20 mouse cellular contexts compared by ENCODE assay signal in genomic region chr2:5294451-5294850, GRCm38 (mm10).
A peak's percentile ranks its signal among the peaks of the same experiment; 100 is the strongest.
DNase-seq lines count a peak whose midpoint lies in the region; ATAC-seq and TF ChIP-seq lines count a peak whose summit lies in the region.
"Had no signal": no experiment of that assay in that cellular context is flagged by ENCODE, and none has a peak within 500 bp of the region (broad histone marks: within the 10 kb centered on the region; RNA-seq: fewer than 3 reads in every experiment).

No protein-coding gene starts in this region.

- H3K27ac ChIP-seq in intestine, embryonic 14.5 days (ENCODE audit: low read depth): no peak overlapping the region
- no peak overlapping the region for H3K27ac ChIP-seq in intestine, postnatal 0 days (ENCODE audit: low read depth, low read length)
- 0 out of 2 replicates have a peak overlapping the region, but pooled peaks have one; percentile 0 for H3K27ac ChIP-seq in brown adipose tissue, adult 24 weeks (replicated peaks; ENCODE audit: low read depth, low read length)
- H3K27ac ChIP-seq: layer of hippocampus, adult 2 months; liver, embryonic 13.5 days; midbrain, embryonic 15.5 days; stomach, embryonic 15.5 days had no signal

- WGBS in intestine, embryonic 14.5 days: 71% methylated on average over 5 of the region's 5 CpGs
- 76% methylated on average over 5 of the region's 5 CpGs for WGBS in intestine, postnatal 0 days

- ATAC-seq in intestine, embryonic 14.5 days (replicated peaks; ENCODE audit: low FRiP score, low TSS enrichment, low read depth): no peak
- ATAC-seq in intestine, postnatal 0 days: no peak
- no peak for ATAC-seq in erythroblast, adult 5-6 weeks (replicated peaks; ENCODE audit: low FRiP score, poor library complexity, severe bottlenecking)
- ATAC-seq in monocyte, adult 5-6 weeks (replicated peaks; ENCODE audit: insufficient number of reproducible peaks, low FRiP score, low TSS enrichment, poor library complexity, severe bottlenecking): no peak
- ATAC-seq: CD4-positive, CD25-positive, alpha-beta regulatory T cell, adult 4 months; forebrain, postnatal 0 days; midbrain, embryonic 15.5 days had no signal

- no peak overlapping the region for H3K9ac ChIP-seq in intestine, embryonic 14.5 days (ENCODE audit: low read length)
- H3K9ac ChIP-seq in intestine, postnatal 0 days (ENCODE audit: low read depth, low read length): no peak overlapping the region
- H3K9ac ChIP-seq: forebrain, postnatal 0 days; liver, embryonic 13.5 days; midbrain, embryonic 15.5 days; stomach, embryonic 15.5 days had no signal

- no peak for TF ChIP-seq CTCF in intestine, postnatal 0 days (IDR thresholded peaks at IDR 0.05; ENCODE audit: low read depth)

- H3K4me1 ChIP-seq in intestine, embryonic 14.5 days (replicated peaks; ENCODE audit: control insufficient read depth, insufficient read depth, low read length): no peaks in the 10 kb centered on the region
- no peaks in the 10 kb centered on the region for H3K4me1 ChIP-seq in intestine, postnatal 0 days (replicated peaks; ENCODE audit: control insufficient read depth, insufficient read depth, low read length)
- peaks cover 10% of the 10 kb centered on the region; the same call in 1 of the 2 replicates for H3K4me1 ChIP-seq in brown adipose tissue, adult 24 weeks (ENCODE audit: control insufficient read depth, insufficient read depth, insufficient read length, low read length)
- H3K4me1 ChIP-seq: liver, embryonic 13.5 days; midbrain, embryonic 15.5 days; stomach, embryonic 15.5 days had no signal

- H3K36me3 ChIP-seq in intestine, embryonic 14.5 days (ENCODE audit: control insufficient read depth, insufficient read depth, low read length): no peaks in the 10 kb centered on the region
- peaks cover 26% of the 10 kb centered on the region for H3K36me3 ChIP-seq in intestine, postnatal 0 days (ENCODE audit: control insufficient read depth, insufficient read depth)
- H3K36me3 ChIP-seq: G1E; liver, embryonic 13.5 days; stomach, embryonic 15.5 days had no signal

- H3K4me2 ChIP-seq in intestine, embryonic 14.5 days (ENCODE audit: low read length): no peak overlapping the region
- no peak overlapping the region for H3K4me2 ChIP-seq in intestine, postnatal 0 days (replicated peaks; ENCODE audit: low read depth)
- H3K4me2 ChIP-seq: heart, embryonic 11.5 days; liver, embryonic 13.5 days; midbrain, embryonic 15.5 days; stomach, embryonic 15.5 days had no signal

- H3K27me3 ChIP-seq in intestine, embryonic 14.5 days (replicated peaks; ENCODE audit: control insufficient read depth, insufficient read depth, low read length): no peaks in the 10 kb centered on the region
- no peaks in the 10 kb centered on the region for H3K27me3 ChIP-seq in intestine, postnatal 0 days (replicated peaks; ENCODE audit: control insufficient read depth, insufficient read depth, low read length)
- H3K27me3 ChIP-seq: liver, embryonic 13.5 days; midbrain, embryonic 15.5 days; stomach, embryonic 15.5 days had no signal

- no peak overlapping the region for H3K4me3 ChIP-seq in intestine, embryonic 14.5 days (ENCODE audit: low read depth, low read length)
- no peak overlapping the region for H3K4me3 ChIP-seq in intestine, postnatal 0 days (ENCODE audit: low read depth, low read length)
- H3K4me3 ChIP-seq in brown adipose tissue, adult 24 weeks (ENCODE audit: insufficient read depth, low read depth, low read length): no peak overlapping the region
- H3K4me3 ChIP-seq: layer of hippocampus, adult 2 months; liver, embryonic 13.5 days; midbrain, embryonic 15.5 days; stomach, embryonic 15.5 days had no signal

- peak; percentile 22 for DNase-seq in adrenal gland, postnatal 10 days
- no peak for DNase-seq in adrenal gland, adult 2 months
- peak; percentile 24 for DNase-seq in intestine, embryonic 14.5 days (ENCODE audit: low spot score)
- DNase-seq in kidney, postnatal 14 days: peak; percentile 31
- DNase-seq: cerebellum, adult 11-12 months; cerebellum, postnatal 25 days; forebrain, postnatal 0 days; gastrocnemius, postnatal 10 days; left cerebral cortex, postnatal 4 days; liver, embryonic 13.5 days had no signal

- H3K9me3 ChIP-seq in intestine, embryonic 14.5 days (ENCODE audit: control insufficient read depth, low read length): no peaks in the 10 kb centered on the region
- H3K9me3 ChIP-seq in intestine, postnatal 0 days (ENCODE audit: control insufficient read depth): no peaks in the 10 kb centered on the region
- H3K9me3 ChIP-seq: G1E; liver, embryonic 13.5 days; midbrain, embryonic 15.5 days; stomach, embryonic 15.5 days had no signal
